Mouse (Mus musculus) G1E (cell line): ENCODE results near the gene Ralgps1. TPM values are rescaled to one million over a fixed set of nuclear protein-coding genes. Genes with fewer than 3 reads are reported as not detected.
"Not testable (repeated sequence)": the region's sequence is repeated elsewhere in the genome, so short reads cannot be mapped to it uniquely, and the experiment has no call there.

Source experiments
- ATAC-seq: 2 replicates; pipeline ENCODE4 v1.8.0; 2016; ENCODE audit warnings: mild to moderate bottlenecking; ENCODE audit not compliant: insufficient number of reproducible peaks, poor library complexity, low FRiP score, severe bottlenecking; ENCODE audit errors: extremely low read depth
- DNase-seq: peaks from one replicate; pipeline ENCODE4 v3.0.0; 2012; ENCODE audit warnings: low spot score
- H3K27me3 ChIP-seq: 2 replicates; pipeline ENCODE4 v1.6.1; 2012; ENCODE audit warnings: mild to moderate bottlenecking, low read length, inconsistent platforms; ENCODE audit not compliant: insufficient read depth
- H3K36me3 ChIP-seq: replicated peaks from 2 replicates; pipeline ENCODE3; 2012; ENCODE audit warnings: mild to moderate bottlenecking, inconsistent platforms
- H3K4me1 ChIP-seq: 2 replicates; pipeline ENCODE4 v1.6.1; 2012; ENCODE audit warnings: low read depth, low read length, inconsistent platforms, mixed read lengths; ENCODE audit not compliant: insufficient read depth
- H3K4me3 ChIP-seq: 2 replicates; pipeline ENCODE4 v1.5.1; 2012; ENCODE audit warnings: low read depth, mild to moderate bottlenecking, inconsistent platforms, low read length, moderate library complexity, mixed read lengths
- H3K9me3 ChIP-seq: replicated peaks from 2 replicates; pipeline ENCODE4 v1.6.1; 2012; ENCODE audit warnings: inconsistent platforms
- CTCF ChIP-seq: IDR thresholded peaks from 2 replicates; pipeline ENCODE4 v1.5.1; 2012; ENCODE audit warnings: low read depth, low read length, inconsistent platforms, mixed read lengths
- GATA1 ChIP-seq: IDR thresholded peaks from 2 replicates; pipeline ENCODE4 v1.6.1; 2012; ENCODE audit warnings: borderline replicate concordance, low read length, inconsistent platforms, mixed read lengths
- GATA2 ChIP-seq: IDR thresholded peaks from 2 replicates; pipeline ENCODE4 v1.6.1; 2012; ENCODE audit warnings: low read depth, low read length, inconsistent platforms, borderline replicate concordance
- POLR2AphosphoS5 ChIP-seq: IDR thresholded peaks from 2 replicates; pipeline ENCODE4 v1.6.1; 2012; ENCODE audit warnings: low read depth, low read length, inconsistent platforms; ENCODE audit not compliant: insufficient replicate concordance
- TAL1 ChIP-seq: conservative IDR thresholded peaks from 2 replicates; pipeline ENCODE4 v1.6.1; 2012; ENCODE audit warnings: low read depth, low read length, inconsistent platforms, mixed read lengths
- polyA plus RNA-seq: library from polyadenylated mRNA; stranded (reverse); fragments of >175 nt; gene quantifications from 2 replicates; pipeline ENCODE4 v1.2.3, GENCODE M21; 2012
- total RNA-seq, 2 experiments: library from RNA; stranded (forward) in 1 of 2; stranded (reverse) in 1 of 2; fragments of 200-1000 nt in 1 of 2; fragments of >200 nt in 1 of 2; fragmentation: Nextera tagmentation in 1 of 2; gene quantifications; 2 replicates each; pipeline ENCODE4 v1.2.3; 2014 to 2017

Ralgps1 gene
- total and polyA plus RNA-seq, 3 experiments = 1.8 to 6.4 (median 3.4) TPM

DNA sequence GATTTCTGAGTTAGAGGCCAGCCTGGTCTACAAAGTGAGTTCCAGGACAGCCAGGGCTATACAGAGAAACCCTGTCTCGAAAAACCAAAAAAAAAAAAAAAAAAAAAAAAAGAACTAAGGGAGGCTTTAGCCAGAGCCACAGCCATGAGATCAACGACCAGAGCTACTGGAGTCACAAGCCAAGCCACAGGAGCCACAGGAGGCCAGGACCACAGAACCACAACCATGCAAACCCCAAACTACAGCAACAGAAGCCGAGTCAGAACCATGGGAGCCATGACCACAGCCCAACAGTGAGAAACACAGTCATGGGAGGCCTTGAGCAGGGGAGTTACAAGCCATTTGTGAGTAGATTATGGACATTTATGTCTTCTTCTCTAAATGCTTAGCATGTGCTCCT, 41.7 kb downstream of the Ralgps1 start:
- TF ChIP-seq GATA1 (no peak), TAL1 (no peak), GATA2 (no peak)
- Histone ChIP-seq H3K4me1 (0 out of 2 replicates have a peak, but pooled peaks cover 3% of the 10 kb centered on the region), H3K4me3 (no peak overlapping the region), H3K9me3 (no peaks in the 10 kb centered on the region), H3K36me3 (peaks cover 11% of the 10 kb centered on the region), H3K27me3 (no peaks in the 10 kb centered on the region)
- DNase-seq (no peak), ATAC-seq (no peak)

DNA sequence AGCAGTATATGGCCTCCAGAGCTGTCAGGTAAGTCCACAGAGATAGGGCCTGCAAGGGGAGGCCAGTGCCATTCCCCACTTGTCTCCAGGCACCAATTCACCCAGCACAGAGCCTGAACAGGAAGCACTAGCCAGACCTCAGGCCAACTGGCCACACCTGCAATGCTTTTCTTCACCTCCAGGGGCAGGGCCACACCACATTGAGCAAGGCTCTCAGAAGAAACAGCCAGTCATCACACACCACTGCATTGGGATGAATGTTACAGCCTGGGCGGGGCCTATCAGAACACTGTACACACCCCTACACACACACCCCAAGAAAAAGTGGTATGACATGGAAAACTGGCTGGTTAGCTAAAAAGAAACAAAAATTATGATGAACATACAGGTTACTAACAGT, 42.3 kb downstream of the Ralgps1 start:
- TF ChIP-seq GATA2 (no peak), CTCF (peak; percentile 51; the same call in 1 of the 2 replicates)
- Histone ChIP-seq H3K4me1 (0 out of 2 replicates have a peak, but pooled peaks cover 3% of the 10 kb centered on the region), H3K27me3 (no peaks in the 10 kb centered on the region)

DNA sequence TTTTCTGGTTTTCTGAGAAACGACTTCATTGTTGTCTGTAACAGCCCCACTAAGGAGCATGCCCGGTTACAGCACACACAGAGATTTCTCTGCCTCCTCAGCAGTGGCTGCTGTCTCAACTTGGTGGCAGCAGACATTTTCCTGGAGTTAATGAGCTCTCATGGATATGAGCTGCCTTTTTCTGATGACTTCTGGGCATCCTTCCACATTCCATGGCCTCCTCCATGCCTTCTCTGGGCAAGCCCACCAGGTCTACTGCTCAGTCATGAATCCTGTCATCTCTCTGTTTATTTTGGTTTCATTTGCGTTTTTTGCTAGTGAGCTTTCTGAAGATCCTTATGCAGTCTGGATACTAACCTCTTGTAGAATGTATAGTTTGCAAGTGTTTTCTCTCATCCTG, 45.9 kb downstream of the Ralgps1 start:
- no peak for ATAC-seq
- TF ChIP-seq CTCF (no peak), POLR2AphosphoS5 (no peak), GATA1 (no peak), TAL1 (no peak), GATA2 (no peak)
- Histone ChIP-seq H3K4me3 (no peak overlapping the region), H3K36me3 (peaks cover 26% of the 10 kb centered on the region), H3K27me3 (no peaks in the 10 kb centered on the region), H3K4me1 (peaks cover 3% of the 10 kb centered on the region; the same call in 1 of the 2 replicates), H3K9me3 (no peaks in the 10 kb centered on the region)
- no peak for DNase-seq

More for the DNA sequence above, 42.3 kb downstream of the Ralgps1 start:
- H3K36me3 ChIP-seq = peaks cover 15% of the 10 kb centered on the region
- peak; percentile 24 for DNase-seq
- H3K4me3 ChIP-seq = no peak overlapping the region
- no peaks in the 10 kb centered on the region for H3K9me3 ChIP-seq
- peak; percentile 34; the same call in 1 of the 2 replicates for ATAC-seq

DNA sequence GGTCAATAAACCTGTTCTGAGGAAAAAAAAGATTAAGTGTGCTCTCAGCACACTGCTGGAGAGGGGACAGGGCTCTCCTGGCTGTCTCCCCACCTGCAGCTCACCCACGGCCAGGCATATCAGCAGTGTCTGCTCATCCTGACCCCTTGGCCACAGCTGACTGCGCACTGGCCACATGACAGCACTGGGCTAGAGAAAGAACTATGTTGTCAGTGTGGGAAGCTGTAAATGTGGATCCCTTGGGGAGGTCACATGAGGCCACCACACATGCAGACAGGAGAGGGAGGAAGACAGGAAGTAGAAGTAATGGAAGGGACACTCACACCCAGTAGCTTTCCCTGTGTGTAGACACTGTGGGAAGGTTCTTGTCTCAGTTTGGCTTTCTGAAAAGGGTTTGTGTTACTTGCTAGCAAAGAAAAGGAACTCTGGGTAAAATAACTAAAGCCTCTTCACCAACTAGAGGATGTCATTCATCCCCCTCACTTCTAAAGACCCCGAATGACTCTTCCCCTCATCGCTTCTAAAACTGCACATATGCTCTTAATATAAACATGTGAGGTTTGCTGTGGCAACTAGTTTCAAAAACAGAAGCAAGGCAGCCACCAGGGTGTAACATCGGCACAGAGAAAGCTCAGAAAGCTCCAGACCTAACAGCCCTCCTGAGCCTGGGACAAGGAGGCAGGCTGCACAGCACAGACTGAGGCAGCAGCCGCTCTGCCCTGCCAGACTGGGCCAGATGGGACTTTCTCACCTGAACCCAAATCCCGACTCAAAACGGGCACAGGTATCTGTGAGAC, 47.3 kb downstream of the Ralgps1 start:
- Histone ChIP-seq H3K4me3 (no peak overlapping the region), H3K4me1 (peaks cover 2% of the 10 kb centered on the region; the same call in 1 of the 2 replicates), H3K36me3 (peaks cover 26% of the 10 kb centered on the region), H3K27me3 (no peaks in the 10 kb centered on the region), H3K9me3 (no peaks in the 10 kb centered on the region)
- TF ChIP-seq CTCF = no peak
- no peak for TF ChIP-seq POLR2AphosphoS5
- TF ChIP-seq TAL1 = no peak
- ATAC-seq (no peak), DNase-seq (no peak)

DNA sequence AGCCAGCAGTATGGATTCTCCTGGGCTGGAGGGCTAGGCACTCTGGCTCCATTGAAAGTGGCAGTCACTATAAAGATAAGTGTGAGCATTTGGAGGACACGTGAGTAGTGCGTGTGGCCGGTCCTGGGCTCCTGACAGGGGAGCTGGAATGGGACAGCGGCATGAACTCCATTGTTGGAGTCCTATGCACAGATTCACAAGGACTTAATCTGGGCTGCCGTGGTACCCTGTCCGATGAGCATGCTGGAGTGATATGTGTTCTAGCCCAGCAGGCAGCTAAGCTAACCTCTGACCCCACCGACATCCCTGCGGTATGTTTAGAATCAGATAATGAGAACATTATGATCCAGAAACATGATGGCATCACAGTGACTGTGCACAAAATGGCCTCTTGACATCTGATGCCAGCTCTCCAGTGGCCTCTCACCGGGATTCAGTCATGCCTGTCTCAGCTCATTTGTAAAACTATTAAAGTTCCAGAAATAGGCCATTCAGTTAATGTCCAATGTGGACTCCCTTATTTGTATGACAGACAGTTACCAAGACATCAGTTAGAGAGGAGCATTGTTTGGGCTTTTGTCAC, 48.2 kb downstream of the Ralgps1 start:
- peaks cover 26% of the 10 kb centered on the region for H3K36me3 ChIP-seq

GRCm38 (mm10) chr2:33321641-33322040, 49.6 kb downstream of the Ralgps1 start:
- Histone ChIP-seq H3K4me1 (no peaks in the 10 kb centered on the region; the same call in 1 of the 2 replicates), H3K36me3 (peaks cover 18% of the 10 kb centered on the region), H3K9me3 (no peaks in the 10 kb centered on the region), H3K27me3 (no peaks in the 10 kb centered on the region), H3K4me3 (no peak overlapping the region)
- TF ChIP-seq GATA2 = no peak
- TF ChIP-seq CTCF = no peak
- no peak for TF ChIP-seq GATA1
- no peak for TF ChIP-seq POLR2AphosphoS5
- ATAC-seq (no peak), DNase-seq (no peak)

More for the DNA sequence above, 48.2 kb downstream of the Ralgps1 start:
- DNase-seq, H3K9me3 ChIP-seq, ATAC-seq, H3K4me3 ChIP-seq, H3K27me3 ChIP-seq, H3K4me1 ChIP-seq: not testable (repeated sequence)
